Mouse (Mus musculus) CH12.LX (cell line): ENCODE measurements at regions not wholly inside any gene's neighbourhood (a gene's known extent, or its start where the extent isn't known, plus 50 kb on each side); places are given as distances from the start of the nearest gene placed in this dataset.

Experiments
- CTCF ChIP-seq, 2 experiments: IDR thresholded peaks in 1 of 2; conservative IDR thresholded peaks in 1 of 2; 2 replicates each; pipeline ENCODE4 v1.5.1; 2011 to 2012; ENCODE audit warnings: low read depth in 2 of 2, low read length in 2 of 2, improper control_type of control experiment in 1 of 2, inconsistent platforms in 1 of 2, mild to moderate bottlenecking in 1 of 2, moderate library complexity in 1 of 2
- POLR2A ChIP-seq: IDR thresholded peaks from 2 replicates; pipeline ENCODE4 v1.6.1; 2011; ENCODE audit warnings: low read depth, mild to moderate bottlenecking, improper control_type of control experiment, low read length
- USF1 ChIP-seq: IDR thresholded peaks from 2 replicates; pipeline ENCODE4 v1.6.1; 2014; ENCODE audit warnings: low read depth, mild to moderate bottlenecking, inconsistent platforms, low read length, improper control_type of control experiment

DNA sequence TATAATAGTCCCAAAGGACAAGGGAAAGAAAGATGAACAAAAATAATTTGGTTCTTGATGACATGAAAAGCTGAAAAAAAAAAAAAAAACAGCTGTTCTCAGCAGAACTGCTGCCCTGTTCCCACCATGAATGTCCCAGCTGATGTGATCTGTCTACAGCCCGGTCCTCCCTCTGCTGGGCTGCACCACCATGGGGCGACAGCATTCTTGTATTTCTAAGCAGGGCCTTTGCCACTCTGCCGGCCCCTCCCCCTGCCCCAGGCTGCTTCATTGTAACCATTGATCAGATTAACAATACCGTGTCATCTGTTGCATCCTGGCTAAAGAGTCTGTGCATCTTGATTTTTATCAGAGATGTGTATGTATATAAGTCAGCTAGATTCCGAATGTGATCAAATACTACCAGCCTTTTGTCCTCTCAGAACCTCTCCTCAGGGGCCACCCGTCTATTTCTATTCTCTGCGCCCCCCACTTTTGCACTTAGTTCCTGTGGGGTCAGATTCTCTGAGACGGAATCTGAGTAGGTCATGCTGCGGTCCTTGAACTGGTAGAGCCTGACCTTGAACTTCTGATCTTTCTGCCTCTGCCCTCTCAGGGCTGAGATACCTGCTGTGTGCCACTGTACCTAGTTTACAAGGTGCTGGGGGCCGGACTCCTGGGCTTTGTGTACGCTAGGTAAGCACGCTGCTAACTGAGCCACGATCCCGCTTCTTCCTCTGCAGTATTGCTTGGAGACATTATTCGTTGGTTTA, 117.2 kb upstream of the Lrfn2 start:
- TF ChIP-seq USF1 (no peak), POLR2A (no peak), CTCF (conservative IDR thresholded peaks at IDR 0.05 in 1 of 2, IDR thresholded peaks at IDR 0.05 in 1 of 2; ENCODE audit: low read depth in 2 of 2, low read length in 2 of 2) (no peak)
